Mouse (Mus musculus) layer of hippocampus, adult 2 months (tissue): ENCODE data around the gene Manba. TPM values are rescaled to one million over a fixed set of nuclear protein-coding genes. Genes with fewer than 3 reads are reported as not detected.

Experiments used
- DNase-seq, 2 experiments: peaks; one replicate each; pipeline ENCODE4 v3.0.0; 2022; ENCODE audit warnings: low spot score in 2 of 2
- H3K27ac ChIP-seq: fragments of 200-600 bp; 2 replicates; pipeline ENCODE4 v1.8.1; 2022
- H3K4me3 ChIP-seq: fragments of 200-600 bp; 2 replicates; pipeline ENCODE4 v1.8.1; 2022; ENCODE audit warnings: mild to moderate bottlenecking
- CTCF ChIP-seq: fragments of 200-600 bp; conservative IDR thresholded peaks from 2 replicates; pipeline ENCODE4 v1.8.1; 2022; ENCODE audit warnings: antibody characterized with exemption, mild to moderate bottlenecking, moderate library complexity
- total RNA-seq, 2 experiments: library from RNA; stranded (reverse); gene quantifications; 2 replicates each; pipeline ENCODE4 v1.2.3; 2021

Gene Manba
- total RNA-seq, 2 experiments from 2014 or later: 8.3 to 9.7 TPM

DNA sequence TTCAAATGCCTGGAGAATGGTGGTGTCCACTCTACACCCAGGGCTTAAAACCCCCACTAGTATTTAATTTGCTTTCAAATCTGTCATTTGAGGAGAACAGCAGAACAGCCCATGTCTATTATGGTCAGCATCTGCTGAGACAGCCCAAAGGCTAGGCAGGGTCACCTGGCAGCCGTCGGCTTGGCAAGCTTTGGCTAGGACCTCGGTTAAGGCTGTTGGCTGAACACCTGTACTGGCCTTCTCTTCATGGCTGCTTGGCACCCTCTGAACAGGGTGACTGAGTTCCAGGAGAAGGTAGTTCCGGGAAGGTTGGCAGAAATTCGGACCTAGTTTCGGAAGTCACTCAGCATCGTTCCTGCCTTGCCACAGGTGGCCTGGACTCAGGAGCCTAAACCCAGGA lies 96.8 kb downstream of the Manba start:
- DNase-seq: no peak
- no peak overlapping the region for H3K27ac ChIP-seq
- H3K4me3 ChIP-seq: no peak overlapping the region
- no peak for TF ChIP-seq CTCF

DNA sequence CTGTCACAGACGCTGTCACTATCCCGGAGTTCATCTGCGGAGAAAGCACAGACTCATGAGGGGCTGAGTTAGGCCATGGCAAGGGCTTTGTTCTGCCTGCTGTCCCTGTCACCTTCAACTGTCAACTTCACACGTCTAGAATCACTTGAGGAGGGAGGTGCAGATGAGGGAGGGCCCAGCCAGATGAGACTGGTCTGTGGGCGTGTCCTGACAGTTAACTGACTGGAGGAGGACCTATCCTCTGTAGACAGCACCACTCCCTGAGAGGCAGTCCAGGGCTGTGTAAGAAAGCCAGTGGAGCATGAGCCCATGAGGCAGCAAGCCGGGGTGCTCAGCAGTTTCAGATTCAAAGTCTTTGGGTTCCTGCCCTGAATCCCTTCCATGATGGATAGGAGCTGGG lies 100.1 kb downstream of the Manba start:
- H3K4me3 ChIP-seq: no peak overlapping the region
- TF ChIP-seq CTCF: no peak
- no peak overlapping the region for H3K27ac ChIP-seq
- DNase-seq: no peak

DNA sequence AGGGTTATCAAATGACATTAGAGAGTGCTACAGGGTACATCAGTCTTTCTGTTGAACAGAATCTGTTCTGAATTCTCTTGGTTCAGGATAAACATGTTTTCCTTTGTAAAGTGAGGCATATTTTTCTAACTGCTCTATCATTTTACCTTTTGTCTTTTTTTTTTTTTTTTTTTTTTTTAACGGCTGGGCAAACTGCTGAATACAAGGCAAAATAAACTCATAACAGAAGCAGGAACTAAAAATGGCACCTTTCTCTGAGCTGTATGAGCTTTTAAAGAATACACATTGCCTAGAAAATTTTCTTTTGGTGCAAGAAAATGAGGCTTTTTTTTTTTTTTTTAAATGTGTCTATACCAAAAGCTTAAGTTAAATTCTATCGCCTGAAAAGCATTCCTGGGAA lies 100.6 kb downstream of the Manba start:
- DNase-seq: no peak
- TF ChIP-seq CTCF: no peak
- H3K4me3 ChIP-seq: no peak overlapping the region
- H3K27ac ChIP-seq: no peak overlapping the region; the same call in 1 of the 2 replicates

DNA sequence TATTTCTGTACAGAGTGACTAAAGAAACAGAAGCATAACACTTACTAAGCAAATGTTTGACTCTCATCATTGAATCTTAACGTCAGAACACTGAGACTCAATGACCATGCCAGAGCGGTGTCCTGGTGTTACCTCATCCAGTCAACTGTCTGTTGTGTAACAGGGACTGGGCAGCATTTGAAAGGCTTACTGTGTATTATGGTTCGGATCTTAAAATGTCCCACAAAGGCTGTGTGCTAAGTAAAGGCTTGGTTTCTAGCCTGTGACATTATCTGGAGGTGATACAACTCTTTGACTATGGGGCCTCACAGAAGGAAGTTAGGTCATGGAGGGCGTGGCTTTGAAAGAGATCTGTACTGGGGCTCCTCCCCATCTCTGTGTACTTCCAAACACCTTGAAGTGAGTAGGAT lies 101.1 kb downstream of the Manba start:
- DNase-seq: no peak
- Histone ChIP-seq H3K27ac (no peak overlapping the region; the same call in 1 of the 2 replicates), H3K4me3 (no peak overlapping the region)
- no peak for TF ChIP-seq CTCF

DNA sequence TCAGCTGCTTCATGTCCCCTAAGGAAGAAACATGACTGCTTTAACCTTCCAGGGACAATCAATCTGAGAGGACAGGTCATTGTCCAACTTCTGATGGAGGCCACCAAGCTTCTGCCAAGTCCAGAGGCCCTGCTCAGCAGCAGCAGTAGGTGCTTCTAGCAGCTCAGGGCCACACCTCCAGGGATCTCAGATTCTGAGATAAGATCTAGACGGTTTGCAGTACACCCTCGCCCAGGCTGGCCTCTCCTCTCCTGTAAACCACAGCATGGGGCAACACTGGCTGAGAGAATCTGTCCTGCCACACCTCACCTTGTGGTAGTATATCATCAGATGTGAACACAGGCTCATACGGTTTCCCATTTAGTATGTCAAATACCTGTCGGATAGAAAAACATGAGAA lies 105.1 kb downstream of the Manba start:
- no peak for DNase-seq
- Histone ChIP-seq H3K4me3 (no peak overlapping the region), H3K27ac (no peak overlapping the region)
- no peak for TF ChIP-seq CTCF

DNA sequence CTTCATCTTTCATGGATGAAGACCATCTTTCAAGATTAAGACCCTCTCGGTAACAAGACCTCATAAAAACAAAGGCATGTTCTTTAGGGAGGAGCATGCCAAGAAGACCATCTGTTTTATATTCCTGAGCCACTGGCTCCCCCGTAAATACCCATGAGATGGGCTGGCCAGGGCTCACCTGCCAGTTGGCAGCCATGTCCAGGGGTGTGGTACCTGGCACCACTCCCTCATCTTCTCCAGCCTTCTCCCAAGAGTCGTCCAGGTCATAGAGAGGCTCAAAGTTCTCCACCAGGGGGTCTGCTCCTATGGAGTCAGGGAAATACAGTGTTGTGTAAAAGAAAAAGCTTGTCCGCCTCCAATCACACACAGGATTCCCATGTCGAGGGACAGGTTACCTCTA lies 106.0 kb downstream of the Manba start:
- Histone ChIP-seq H3K4me3 (no peak overlapping the region), H3K27ac (no peak overlapping the region)
- no peak for TF ChIP-seq CTCF
- no peak for DNase-seq

DNA sequence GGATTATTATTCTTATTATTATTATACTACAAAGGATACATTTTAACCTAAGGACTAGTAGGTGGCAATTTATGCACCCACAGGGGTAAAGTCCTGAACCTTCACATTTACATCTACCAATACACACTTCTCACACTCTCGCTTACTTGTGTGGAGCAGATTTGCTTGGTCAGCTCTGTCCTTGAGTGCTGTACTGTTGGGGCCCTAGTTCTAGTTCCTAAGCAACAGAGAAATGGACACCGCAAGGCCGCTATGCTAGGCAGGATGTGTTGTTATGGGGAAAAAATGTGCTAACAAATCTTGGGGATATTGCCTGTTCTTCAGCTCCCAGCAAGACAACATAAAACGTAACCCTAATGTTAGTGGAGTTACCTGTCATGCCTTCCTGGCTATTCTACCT lies 106.6 kb downstream of the Manba start:
- no peak for DNase-seq
- TF ChIP-seq CTCF: no peak
- H3K4me3 ChIP-seq: no peak overlapping the region
- no peak overlapping the region for H3K27ac ChIP-seq

DNA sequence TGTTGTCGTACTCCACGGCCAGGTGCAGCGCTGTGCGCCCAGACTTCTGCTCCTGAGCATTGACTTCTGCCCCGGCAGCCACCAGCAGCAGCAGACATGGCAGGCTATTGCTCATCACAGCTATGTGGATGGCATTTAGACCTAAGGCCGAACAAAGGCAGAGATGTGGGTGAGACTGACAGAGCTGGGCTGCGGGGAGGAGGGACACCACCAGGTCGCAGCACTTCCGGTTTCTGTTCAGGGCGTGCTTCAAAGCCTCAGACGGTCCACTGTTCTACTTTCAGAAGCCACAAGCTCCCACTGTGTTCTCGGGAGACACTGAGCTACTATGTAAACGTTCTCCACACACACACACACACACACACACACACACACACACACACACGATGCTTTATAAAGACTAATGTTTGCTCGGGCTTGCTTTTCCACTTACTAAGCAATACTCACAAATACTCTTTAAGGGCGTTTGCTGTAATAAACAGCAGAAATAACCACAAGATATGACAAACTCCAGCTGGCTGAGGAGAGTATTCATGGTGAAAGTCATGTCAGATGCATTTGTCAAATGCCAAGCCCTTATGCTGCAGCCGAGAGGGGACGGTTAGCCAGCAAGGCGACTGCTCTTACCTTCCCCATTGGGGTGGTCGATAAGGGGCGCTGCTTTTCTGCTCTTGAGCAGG lies 109.0 kb downstream of the Manba start:
- Histone ChIP-seq H3K4me3 (no peak overlapping the region), H3K27ac (no peak overlapping the region)
- no peak for DNase-seq
- peak; percentile 21; the same call in 1 of the 2 replicates for TF ChIP-seq CTCF

DNA sequence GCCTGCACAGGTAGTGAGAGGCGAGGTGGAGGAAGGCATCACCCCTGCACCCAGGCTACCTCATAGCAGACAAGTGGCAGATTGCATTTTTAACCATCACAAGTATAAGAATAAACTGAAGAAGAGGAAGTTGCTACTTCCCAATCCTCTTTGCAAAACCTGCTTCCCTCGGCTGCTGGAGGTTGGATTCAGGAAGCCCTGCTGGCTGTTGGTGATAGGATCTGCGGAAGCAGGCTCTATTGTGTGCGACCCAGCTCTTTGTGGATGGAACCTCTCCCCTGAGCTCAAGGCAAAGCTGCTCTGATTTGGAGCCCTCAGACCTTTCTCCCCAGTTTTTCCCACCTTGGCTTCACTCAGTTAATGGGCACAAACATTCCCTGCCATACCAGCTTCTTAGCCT lies 111.6 kb downstream of the Manba start:
- no peak for DNase-seq
- Histone ChIP-seq H3K4me3 (no peak overlapping the region), H3K27ac (0 out of 2 replicates have a peak overlapping the region, but pooled peaks have one; percentile 23)
- TF ChIP-seq CTCF: no peak

DNA sequence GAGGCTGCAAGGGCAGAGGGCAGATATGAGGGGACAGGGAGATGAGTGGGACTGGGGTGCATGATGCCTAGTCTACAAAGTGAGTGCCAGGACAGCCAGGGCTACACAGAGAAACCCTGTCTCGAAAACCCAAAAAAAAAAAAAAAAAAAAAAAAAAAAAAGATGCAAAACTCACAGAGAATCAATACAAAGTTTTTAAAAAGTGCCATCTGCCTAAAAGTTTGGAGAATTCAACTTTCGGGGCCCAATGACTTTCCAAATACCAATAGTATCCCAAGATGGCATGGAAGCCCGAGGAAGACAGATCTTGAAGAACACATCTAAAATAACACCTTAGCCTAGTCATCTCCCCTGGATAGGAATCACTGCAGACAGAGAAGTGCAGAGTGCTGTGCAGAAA lies 112.9 kb downstream of the Manba start:
- H3K27ac ChIP-seq: no peak overlapping the region
- DNase-seq: no peak
- no peak for TF ChIP-seq CTCF
- no peak overlapping the region for H3K4me3 ChIP-seq

DNA sequence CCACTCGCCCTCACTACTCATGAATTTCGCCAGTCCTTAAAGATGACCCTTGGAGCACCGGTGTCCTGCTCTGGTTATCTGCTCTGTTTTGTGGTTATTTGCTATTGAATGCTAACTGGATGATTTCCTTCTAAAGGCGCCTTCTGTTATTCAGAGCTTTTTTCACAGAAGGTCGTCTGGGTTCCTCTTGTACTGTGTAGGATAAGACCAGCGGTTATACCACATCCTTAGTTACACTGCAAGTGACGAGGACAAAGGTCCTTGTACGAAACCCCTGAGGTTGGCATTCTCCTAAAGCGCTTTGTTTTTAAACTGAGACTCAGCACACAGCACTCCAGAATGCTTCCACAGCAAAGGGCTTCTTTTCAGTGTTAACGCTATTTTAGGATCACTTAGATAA lies 117.3 kb downstream of the Manba start:
- H3K27ac ChIP-seq: no peak overlapping the region
- TF ChIP-seq CTCF: no peak
- DNase-seq: no peak

DNA sequence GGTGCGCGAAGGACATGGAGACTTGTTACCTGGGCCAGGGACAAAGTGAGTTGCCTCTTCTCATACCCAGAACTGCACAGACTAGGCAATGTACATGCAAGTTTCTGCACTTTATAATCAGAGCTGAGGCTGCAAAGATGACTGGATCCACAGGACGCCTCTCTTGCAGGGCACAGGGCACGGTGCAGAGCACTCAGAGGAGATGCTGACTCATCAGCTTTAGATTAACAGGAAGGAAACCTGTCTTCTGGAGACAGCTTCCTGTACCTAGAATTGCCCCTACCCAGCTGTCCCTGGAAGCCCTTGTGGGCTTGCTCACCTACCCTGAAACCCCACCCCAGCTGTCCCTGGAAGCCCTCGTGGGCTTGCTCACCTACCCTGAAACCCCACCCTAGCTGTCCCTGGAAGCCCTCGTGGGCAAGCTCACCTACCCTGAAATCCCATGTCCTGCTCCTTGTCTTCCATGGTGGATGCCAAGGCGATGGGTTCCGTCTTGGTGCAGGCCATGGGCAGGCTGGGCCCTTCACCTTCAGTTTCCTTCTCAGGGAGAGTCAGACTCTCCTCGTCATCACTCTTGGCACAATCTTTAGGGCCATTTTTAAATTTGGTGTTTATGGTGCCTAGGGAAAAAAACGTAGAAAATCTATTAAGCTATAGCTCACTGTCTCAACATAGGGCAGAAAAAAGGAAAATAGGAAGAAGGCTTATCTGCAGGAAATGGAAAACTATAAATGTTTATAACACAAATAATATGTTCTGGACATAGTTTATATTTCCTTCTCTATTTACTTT lies 119.4 kb downstream of the Manba start:
- Histone ChIP-seq H3K4me3 (no peak overlapping the region), H3K27ac (no peak overlapping the region)
- DNase-seq: no peak
- no peak for TF ChIP-seq CTCF

More for the DNA sequence above, 117.3 kb downstream of the Manba start:
- no peak overlapping the region for H3K4me3 ChIP-seq

DNA sequence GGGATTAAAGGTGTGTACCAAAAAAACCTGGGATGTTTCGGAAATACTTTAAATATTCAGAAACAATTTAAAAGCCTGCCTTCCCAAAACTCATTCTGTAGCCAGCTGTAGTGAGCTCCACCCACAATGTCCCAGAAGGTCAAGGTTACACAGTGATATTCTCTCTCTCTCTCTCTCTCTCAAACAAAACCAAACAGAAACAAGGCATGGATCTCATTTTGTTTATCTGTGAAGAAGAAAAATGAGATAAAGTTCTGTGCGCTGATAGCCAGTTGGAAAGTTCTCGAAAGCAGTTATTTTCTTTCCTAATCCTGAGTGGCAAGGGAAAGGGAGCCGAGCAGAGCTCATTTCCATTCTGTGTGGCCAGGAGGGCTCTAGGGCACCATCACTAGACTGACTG lies 120.1 kb downstream of the Manba start:
- no peak for DNase-seq

DNA sequence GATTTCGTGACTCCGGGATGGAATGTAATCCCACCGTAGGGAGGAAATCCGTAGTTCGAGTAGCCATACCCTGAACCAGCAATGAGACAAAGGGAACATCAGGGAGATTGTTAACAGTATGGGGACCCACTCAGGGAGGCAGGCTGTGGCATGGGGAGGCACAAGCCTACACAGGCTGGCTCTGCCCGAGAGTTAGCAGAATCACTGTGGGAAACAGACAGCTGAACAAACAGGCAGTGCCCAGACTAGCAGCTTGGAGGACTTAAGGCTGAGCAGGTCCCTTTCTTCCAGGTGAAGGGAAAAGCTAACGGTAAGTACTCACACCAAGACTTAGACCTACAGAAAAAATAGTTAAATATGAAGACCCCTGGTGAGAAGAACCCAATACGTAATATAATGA lies 121.2 kb downstream of the Manba start:
- no peak for DNase-seq
- no peak for TF ChIP-seq CTCF
- no peak overlapping the region for H3K4me3 ChIP-seq
- H3K27ac ChIP-seq: no peak overlapping the region

More for the DNA sequence above, 120.1 kb downstream of the Manba start:
- Histone ChIP-seq H3K27ac (no peak overlapping the region), H3K4me3 (no peak overlapping the region)
- TF ChIP-seq CTCF: no peak
